Mouse (Mus musculus) heart, adult 2 months (tissue): ENCODE measurements around the gene Tmtc2.

Source experiments
- CTCF ChIP-seq: fragments of 200-600 bp; IDR thresholded peaks from 2 replicates; pipeline ENCODE4 v1.8.1; 2022; ENCODE audit warnings: antibody characterized with exemption, mild to moderate bottlenecking, moderate library complexity
- EP300 ChIP-seq: fragments of 200-500 bp; IDR thresholded peaks from 2 replicates; pipeline ENCODE4 v1.6.1; 2011; ENCODE audit warnings: low read depth, low read length, control low read depth; ENCODE audit not compliant: insufficient read depth

DNA sequence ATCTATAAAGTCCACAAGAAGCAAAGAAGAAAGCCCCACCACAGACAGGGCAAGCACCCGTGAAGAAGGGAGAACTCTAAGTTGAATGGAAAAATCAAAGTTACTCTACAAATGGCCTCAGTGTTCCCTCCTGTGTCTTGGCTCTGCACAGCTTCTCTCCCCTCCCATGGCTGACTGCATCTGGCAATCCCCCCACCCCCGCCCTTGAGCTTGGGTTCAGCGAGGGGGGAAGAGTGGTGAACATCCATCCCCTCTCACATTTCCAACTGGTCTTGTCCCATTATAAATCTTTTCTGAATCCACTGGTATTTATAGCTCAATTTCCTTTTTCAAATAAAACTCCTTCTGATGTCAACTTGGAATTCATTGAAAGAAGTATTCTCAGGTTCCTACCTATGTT is 129.9 kb downstream of the Tmtc2 start:
- TF ChIP-seq CTCF (no peak), EP300 (no peak)
